Mouse (Mus musculus): ENCODE measurements around the gene Pus7. TPM values are rescaled to one million over a fixed set of nuclear protein-coding genes. Genes with fewer than 3 reads are reported as not detected.

Gene Pus7
- total and polyA plus RNA-seq, 3 experiments = 35.3 to 62.9 (median 61.9) TPM

- Histone ChIP-seq H3K9me3 (replicated peaks; ENCODE audit: low read length) (no peaks in the 10 kb centered on the region), H3K4me2 (ENCODE audit: insufficient read depth, low read depth, poor library complexity, severe bottlenecking) (no peak overlapping the region), H3K27ac (ENCODE audit: insufficient read depth, low read depth) (no peak overlapping the region), H3K79me2 (replicated peaks; ENCODE audit: control insufficient read depth, extremely low read depth, insufficient read depth, poor library complexity, severe bottlenecking) (no peaks in the 10 kb centered on the region; the same call in 1 of the 2 replicates), H3K9ac (ENCODE audit: insufficient read depth, low read depth) (no peak overlapping the region), H3K4me1 (ENCODE audit: control insufficient read depth in 1 of 2, insufficient read depth in 2 of 2) (no peaks in the 10 kb centered on the region), H3K36me3 (replicated peaks in 1 of 2; ENCODE audit: control insufficient read depth in 1 of 2, insufficient read depth in 1 of 2, low read length in 1 of 2) (peaks cover 54 to 85% of the 10 kb centered on the region in 2 experiments), H3K27me3 (replicated peaks) (no peaks in the 10 kb centered on the region), H3K4me3 (replicated peaks in 1 of 3; ENCODE audit: low read depth in 2 of 3, low read length in 2 of 3, poor library complexity in 1 of 3) (no peak overlapping the region)
- TF ChIP-seq SIN3A (IDR thresholded peaks at IDR 0.05; ENCODE audit: low read length) = no peak
- TF ChIP-seq SMC3 (IDR thresholded peaks at IDR 0.05; ENCODE audit: low read depth, low read length) = no peak
- no peak for TF ChIP-seq E2F4 (IDR thresholded peaks at IDR 0.05; ENCODE audit: insufficient replicate concordance, low read depth, low read length)
- TF ChIP-seq NRF1 (IDR thresholded peaks at IDR 0.05; ENCODE audit: low read depth, low read length) = no peak
- TF ChIP-seq ZNF384 (IDR thresholded peaks at IDR 0.05; ENCODE audit: low read depth, low read length) = no peak
- TF ChIP-seq ETS1 (conservative IDR thresholded peaks at IDR 0.05; ENCODE audit: low read depth, low read length) = no peak
- TF ChIP-seq TBP (conservative IDR thresholded peaks at IDR 0.05; ENCODE audit: low read depth, low read length) = no peak
- no peak for TF ChIP-seq JUND (conservative IDR thresholded peaks at IDR 0.05; ENCODE audit: low read depth, low read length)
- TF ChIP-seq RAD21 (IDR thresholded peaks at IDR 0.05; ENCODE audit: low read depth, low read length) = no peak
- TF ChIP-seq CHD1 (IDR thresholded peaks at IDR 0.05; ENCODE audit: low read depth, low read length) = no peak
- TF ChIP-seq ZMIZ1 (IDR thresholded peaks at IDR 0.05; ENCODE audit: low read depth, low read length) = no peak
- no peak for TF ChIP-seq IRF4 (IDR thresholded peaks at IDR 0.05; ENCODE audit: low read depth, low read length)
- TF ChIP-seq EP300 (IDR thresholded peaks at IDR 0.05; ENCODE audit: low read length) = no peak
- no peak for TF ChIP-seq USF2 (conservative IDR thresholded peaks at IDR 0.05; ENCODE audit: low read depth, low read length)
- TF ChIP-seq NELFE (IDR thresholded peaks at IDR 0.05; ENCODE audit: low read depth, low read length) = no peak
- dilution Hi-C loops (cut with MboI; ENCODE audit: extremely low pct_ligation_motif_present, extremely low pct_unique_long_range_greater_than_20kb, low sequenced_read_pairs) = no loop called here
- in situ Hi-C loops (cut with MboI; ENCODE audit: low pct_ligation_motif_present, low pct_unique_long_range_greater_than_20kb, low sequenced_read_pairs) = loop anchor here (25.0 kb wide), 1 partner anchor 377 kb away; no protein-coding TSS in a partner anchor
- no peak for DNase-seq (ENCODE audit: extremely low read depth)
Observed at GRCm38 (mm10) chr5:23764557-23764956, 19.0 kb downstream of the Pus7 start.

- no peak for DNase-seq (ENCODE audit: extremely low read depth)
- H3K4me3 ChIP-seq (replicated peaks in 1 of 3; ENCODE audit: low read depth in 2 of 3, low read length in 2 of 3, poor library complexity in 1 of 3) = no peak overlapping the region
- peaks cover 52 to 89% of the 10 kb centered on the region in 2 experiments for H3K36me3 ChIP-seq (replicated peaks in 1 of 2; ENCODE audit: control insufficient read depth in 1 of 2, insufficient read depth in 1 of 2, low read length in 1 of 2)
- no peak overlapping the region for H3K9ac ChIP-seq (ENCODE audit: insufficient read depth, low read depth)
- H3K4me2 ChIP-seq (ENCODE audit: insufficient read depth, low read depth, poor library complexity, severe bottlenecking) = no peak overlapping the region
- in situ Hi-C loops (cut with MboI; ENCODE audit: low pct_ligation_motif_present, low pct_unique_long_range_greater_than_20kb, low sequenced_read_pairs) (loop anchor here (25.0 kb wide), 1 partner anchor 375 kb away; no protein-coding TSS in a partner anchor), dilution Hi-C loops (cut with MboI; ENCODE audit: extremely low pct_ligation_motif_present, extremely low pct_unique_long_range_greater_than_20kb, low sequenced_read_pairs) (no loop called here)
- H3K27me3 ChIP-seq (replicated peaks) = no peaks in the 10 kb centered on the region
- H3K79me2 ChIP-seq (replicated peaks; ENCODE audit: control insufficient read depth, extremely low read depth, insufficient read depth, poor library complexity, severe bottlenecking) = no peaks in the 10 kb centered on the region; the same call in 1 of the 2 replicates
- H3K4me1 ChIP-seq (ENCODE audit: control insufficient read depth in 1 of 2, insufficient read depth in 2 of 2) = no peaks in the 10 kb centered on the region
- no peaks in the 10 kb centered on the region for H3K9me3 ChIP-seq (replicated peaks; ENCODE audit: low read length)
- TF ChIP-seq MXI1 (IDR thresholded peaks at IDR 0.05; ENCODE audit: low read depth, low read length) (no peak), RAD21 (IDR thresholded peaks at IDR 0.05; ENCODE audit: low read depth, low read length) (no peak), POLR2AphosphoS2 (IDR thresholded peaks at IDR 0.05; ENCODE audit: low read depth, low read length) (no peak), ZNF384 (IDR thresholded peaks at IDR 0.05; ENCODE audit: low read depth, low read length) (no peak), RCOR1 (conservative IDR thresholded peaks at IDR 0.05; ENCODE audit: low read depth, low read length) (no peak), USF1 (IDR thresholded peaks at IDR 0.05; ENCODE audit: low read depth, low read length) (no peak), UBTF (IDR thresholded peaks at IDR 0.05; ENCODE audit: low read depth, low read length) (no peak), POLR2A (IDR thresholded peaks at IDR 0.05; ENCODE audit: low read depth, low read length) (no peak), MAFK (IDR thresholded peaks at IDR 0.05; ENCODE audit: insufficient replicate concordance, low read length) (no peak), PAX5 (IDR thresholded peaks at IDR 0.05; ENCODE audit: low read length) (no peak), EP300 (IDR thresholded peaks at IDR 0.05; ENCODE audit: low read length) (no peak), ZMIZ1 (IDR thresholded peaks at IDR 0.05; ENCODE audit: low read depth, low read length) (no peak), JUN (IDR thresholded peaks at IDR 0.05; ENCODE audit: insufficient read depth, low read depth, low read length) (no peak), MYC (IDR thresholded peaks at IDR 0.05; ENCODE audit: low read depth, low read length) (no peak), ZKSCAN1 (IDR thresholded peaks at IDR 0.05; ENCODE audit: borderline replicate concordance, low read depth, low read length) (no peak), MAZ (IDR thresholded peaks at IDR 0.05; ENCODE audit: low read depth, low read length) (no peak)
- no peak overlapping the region for H3K27ac ChIP-seq (ENCODE audit: insufficient read depth, low read depth)
Observed at GRCm38 (mm10) chr5:23762531-23762930, 21.0 kb downstream of the Pus7 start.
